In the genomic region with DNA sequence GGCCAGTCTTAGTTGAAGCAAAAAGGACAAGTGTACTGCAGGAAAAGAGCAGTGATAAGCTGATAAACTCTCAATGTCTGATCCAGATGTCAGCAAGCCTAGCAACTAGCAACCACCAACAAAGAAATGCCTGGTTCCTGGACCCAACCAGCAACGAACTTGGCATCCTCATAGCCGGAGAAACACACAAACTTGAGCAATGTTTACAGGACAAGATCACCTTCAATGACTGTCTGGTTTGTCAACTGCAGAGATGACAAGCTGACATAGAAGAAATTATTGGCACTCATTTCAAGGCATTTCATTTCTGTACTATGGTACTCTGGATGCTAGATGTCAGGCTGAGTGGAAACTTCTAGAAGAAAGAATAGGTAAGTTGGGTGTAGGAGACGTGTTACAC, we compare ENCODE assay signal across 39 mouse cellular contexts. TPM values are rescaled to one million over a fixed set of nuclear protein-coding genes. Genes with fewer than 3 reads are reported as not detected.
"Had no signal": no experiment of that assay in that cellular context is flagged by ENCODE, and none has a peak within 500 bp of the region (broad histone marks: within the 10 kb centered on the region; RNA-seq: fewer than 3 reads in every experiment).

No protein-coding gene starts in this region.

- H3K9me3 ChIP-seq: heart, embryonic 13.5 days; heart, embryonic 15.5 days; intestine, embryonic 15.5 days; limb, embryonic 10.5 days had no signal

- H3K4me3 ChIP-seq: heart, adult 2 months; heart, embryonic 13.5 days; heart, embryonic 15.5 days; intestine, embryonic 15.5 days; layer of hippocampus, adult 2 months; left cerebral cortex, adult 2 months; limb, embryonic 10.5 days; limb, embryonic 12.5 days; liver, embryonic 12.5 days had no signal

- H3K27ac ChIP-seq: heart, adult 2 months; heart, embryonic 13.5 days; heart, embryonic 15.5 days; hindbrain, embryonic 14.5 days; intestine, embryonic 15.5 days; layer of hippocampus, adult 2 months; left cerebral cortex, adult 2 months; limb, embryonic 10.5 days; limb, embryonic 12.5 days; liver, embryonic 12.5 days; liver, embryonic 14.5 days had no signal

- DNase-seq: gastrocnemius, postnatal 14 days; gastrocnemius, postnatal 36 days; heart, adult 11 months; heart, adult 2 months; heart, postnatal 14 days; heart, postnatal 36 days; kidney, adult 18-20 months; kidney, adult 8-10 months; kidney, postnatal 10 days; kidney, postnatal 25 days; kidney, postnatal 4 days; liver had no signal

- H3K4me2 ChIP-seq: heart, embryonic 11.5 days; heart, embryonic 13.5 days; heart, embryonic 15.5 days; hindbrain, embryonic 14.5 days; intestine, embryonic 15.5 days; limb, embryonic 12.5 days; liver, embryonic 12.5 days had no signal

- H3K27me3 ChIP-seq: heart, embryonic 13.5 days; heart, embryonic 15.5 days; intestine, embryonic 15.5 days; limb, embryonic 12.5 days; liver, embryonic 12.5 days had no signal

- ATAC-seq: hindbrain, embryonic 16.5 days; inflammation-experienced regulatory T-cells, adult 6 months; intestine, embryonic 15.5 days; intestine, postnatal 0 days; liver, embryonic 12.5 days had no signal

- H3K9ac ChIP-seq: heart, embryonic 13.5 days; heart, embryonic 15.5 days; hindbrain, embryonic 14.5 days; intestine, embryonic 15.5 days; limb, embryonic 12.5 days; liver, embryonic 12.5 days; liver, embryonic 14.5 days had no signal

- H3K4me1 ChIP-seq: heart, embryonic 13.5 days; heart, embryonic 15.5 days; intestine, embryonic 15.5 days; limb, embryonic 10.5 days; limb, embryonic 12.5 days; liver, embryonic 12.5 days had no signal

- H3K36me3 ChIP-seq: heart, embryonic 13.5 days; heart, embryonic 15.5 days; intestine, embryonic 15.5 days; limb, embryonic 10.5 days; limb, embryonic 12.5 days; liver, embryonic 12.5 days had no signal

RNA-seq across cellular contexts. Expression of gene Serpina1e, which starts 8.0 kb away (rescaled TPM):
- total RNA-seq: gastrocnemius, postnatal 14 days; gastrocnemius, postnatal 36 days; heart, postnatal 14 days; hematopoietic stem cell, adult 5-6 weeks; layer of hippocampus, adult 2 months; layer of hippocampus, postnatal 10 days; layer of hippocampus, postnatal 25 days; left cerebral cortex, adult 2 months; left cerebral cortex, postnatal 14 days; left cerebral cortex, postnatal 36 days had no signal
- polyA plus RNA-seq: hindbrain, embryonic 11.5 days; hindbrain, embryonic 14.5 days; hindbrain, embryonic 16.5 days; inflammation-experienced regulatory T-cells, adult 6 months; limb, embryonic 10.5 days; limb, embryonic 12.5 days had no signal

RNA-seq across cellular contexts. Expression of gene Serpina11, which starts 23.0 kb away (rescaled TPM):
- total RNA-seq: gastrocnemius, adult 18-20 months; gastrocnemius, adult 8-10 months; gastrocnemius, postnatal 14 days; gastrocnemius, postnatal 36 days; heart, adult 2 months; heart, postnatal 14 days; heart, postnatal 36 days; hematopoietic stem cell, adult 5-6 weeks; layer of hippocampus, adult 2 months; layer of hippocampus, postnatal 10 days; layer of hippocampus, postnatal 25 days; left cerebral cortex, adult 2 months; left cerebral cortex, postnatal 14 days; left cerebral cortex, postnatal 36 days had no signal
- polyA plus RNA-seq: gonadal fat pad, adult 2 months; heart, adult 2 months; heart, embryonic 13.5 days; heart, embryonic 15.5 days; heart, postnatal 0 days; hindbrain, embryonic 11.5 days; hindbrain, embryonic 14.5 days; hindbrain, embryonic 16.5 days; inflammation-experienced regulatory T-cells, adult 6 months; intestine, postnatal 0 days; kidney, embryonic 14.5 days; kidney, embryonic 16.5 days; limb, embryonic 10.5 days; limb, embryonic 12.5 days; limb, embryonic 14.5 days had no signal

RNA-seq across cellular contexts. Expression of gene Serpina9, which starts 46.8 kb away (rescaled TPM):
- total RNA-seq: gastrocnemius, adult 18-20 months; gastrocnemius, adult 8-10 months; gastrocnemius, postnatal 14 days; gastrocnemius, postnatal 36 days; heart, adult 2 months; heart, postnatal 36 days; hematopoietic stem cell, adult 5-6 weeks; layer of hippocampus, adult 2 months had no signal
- polyA plus RNA-seq: gonadal fat pad, adult 2 months; hindbrain, embryonic 11.5 days; hindbrain, embryonic 14.5 days; intestine, embryonic 15.5 days; intestine, postnatal 0 days; kidney, embryonic 14.5 days; limb, embryonic 10.5 days; limb, embryonic 12.5 days; liver, embryonic 12.5 days; liver, embryonic 14.5 days had no signal
